Mouse (Mus musculus): ENCODE measurements at regions not wholly inside any gene's neighbourhood (a gene's known extent, or its start where the extent isn't known, plus 50 kb on each side); places are given as distances from the start of the nearest gene placed in this dataset.

- TF ChIP-seq POLR2A (IDR thresholded peaks at IDR 0.05; ENCODE audit: borderline replicate concordance, insufficient read depth, low read length) (no peak), CTCF (IDR thresholded peaks at IDR 0.05; ENCODE audit: borderline replicate concordance, insufficient read depth, low read depth, low read length) (no peak)
These were observed 197.3 kb downstream of the Fam169b start for GRCm38 (mm10) chr7:68470983-68471382.

Data from cerebellum, adult 2 months (tissue).